ENCODE assay signal across 25 mouse cellular contexts in the genomic region with DNA sequence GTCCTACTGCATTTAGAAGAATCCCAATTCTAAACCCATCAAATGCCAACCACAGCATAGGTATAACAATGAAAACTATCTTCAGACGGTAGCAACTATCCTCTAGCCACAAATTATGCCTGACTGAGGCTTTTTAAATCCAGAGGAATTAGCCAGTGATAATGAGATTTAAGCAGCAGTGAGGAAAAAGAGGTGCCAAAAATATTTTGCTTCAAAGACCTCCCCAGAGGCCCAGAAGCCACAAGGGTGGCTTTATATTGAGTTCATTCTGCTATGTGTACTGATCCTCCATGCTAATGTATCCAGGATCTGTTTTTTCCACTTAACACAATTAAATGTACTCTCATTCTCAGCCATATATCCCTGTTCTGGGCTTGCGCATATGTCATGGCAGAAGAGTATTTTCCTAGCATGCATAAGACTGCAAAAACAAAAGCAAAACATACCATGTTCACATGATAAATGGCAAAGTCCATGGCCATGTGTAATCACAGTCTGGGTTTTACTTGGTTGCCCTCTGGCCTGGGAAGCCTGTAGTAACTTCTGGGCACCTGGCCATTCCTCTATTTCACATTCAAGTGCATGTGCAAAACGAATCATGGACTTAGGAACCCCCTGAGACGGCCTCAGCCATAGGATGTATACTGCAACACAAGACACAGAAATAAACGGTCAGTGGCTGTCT.
A peak's percentile ranks its signal among the peaks of the same experiment; 100 is the strongest.
DNase-seq lines count a peak whose midpoint lies in the region; ATAC-seq and TF ChIP-seq lines count a peak whose summit lies in the region.
"Had no signal": no experiment of that assay in that cellular context is flagged by ENCODE, and none has a peak within 500 bp of the region (broad histone marks: within the 10 kb centered on the region; RNA-seq: fewer than 3 reads in every experiment).

No protein-coding gene starts in this region.

- no peaks in the 10 kb centered on the region for H3K27me3 ChIP-seq in liver, embryonic 15.5 days
- H3K27me3 ChIP-seq in liver, embryonic 12.5 days (replicated peaks): no peaks in the 10 kb centered on the region
- no peaks in the 10 kb centered on the region for H3K27me3 ChIP-seq in Patski
- no peaks in the 10 kb centered on the region for H3K27me3 ChIP-seq in stomach, postnatal 0 days (ENCODE audit: control insufficient read depth, insufficient read depth, low read length)
- H3K27me3 ChIP-seq: embryonic facial prominence, embryonic 15.5 days; forebrain, embryonic 12.5 days; heart, embryonic 12.5 days had no signal

- POLR2A ChIA-PET in Patski (lab: Charles Lee): no interaction called here

- no peak overlapping the region for H3K4me2 ChIP-seq in liver, embryonic 15.5 days
- no peak overlapping the region for H3K4me2 ChIP-seq in liver, embryonic 12.5 days
- no peak overlapping the region for H3K4me2 ChIP-seq in stomach, postnatal 0 days (replicated peaks; ENCODE audit: low read depth)
- H3K4me2 ChIP-seq: embryonic facial prominence, embryonic 15.5 days; forebrain, embryonic 12.5 days; heart, embryonic 12.5 days had no signal

- peak; percentile 31; the same call in 1 of the 2 replicates for ATAC-seq in liver, embryonic 15.5 days (ENCODE audit: insufficient read depth)
- ATAC-seq in liver, embryonic 12.5 days: no peak
- ATAC-seq in Patski: peak; percentile 16
- no peak for ATAC-seq in stomach, postnatal 0 days (ENCODE audit: low FRiP score, low TSS enrichment)
- ATAC-seq: forebrain, postnatal 0 days had no signal

- in situ Hi-C loops in Patski (cut with MboI; ENCODE audit: low pct_unique_long_range_greater_than_20kb): loop anchor here (5.0 kb wide), 1 partner anchor 139 kb away; no protein-coding TSS in a partner anchor

- CTCF ChIA-PET in Patski (lab: Charles Lee): interaction anchor here (2.5 kb wide), 1 partner anchor 10 kb away, joined by 6 read pairs; no protein-coding TSS in a partner anchor

- no peak overlapping the region for H3K4me3 ChIP-seq in liver, embryonic 15.5 days (replicated peaks)
- H3K4me3 ChIP-seq in liver, embryonic 12.5 days: no peak overlapping the region
- no peak overlapping the region for H3K4me3 ChIP-seq in stomach, postnatal 0 days (ENCODE audit: low read depth, low read length)
- H3K4me3 ChIP-seq: embryonic facial prominence, embryonic 10.5 days; embryonic facial prominence, embryonic 15.5 days; forebrain, embryonic 12.5 days; heart, adult 2 months; heart, embryonic 12.5 days had no signal

- H3K9me3 ChIP-seq in liver, embryonic 15.5 days (replicated peaks): no peaks in the 10 kb centered on the region
- H3K9me3 ChIP-seq in liver, embryonic 12.5 days (replicated peaks): no peaks in the 10 kb centered on the region
- H3K9me3 ChIP-seq in stomach, postnatal 0 days (ENCODE audit: control insufficient read depth, low read length): no peaks in the 10 kb centered on the region
- H3K9me3 ChIP-seq: embryonic facial prominence, embryonic 10.5 days; embryonic facial prominence, embryonic 15.5 days; forebrain, embryonic 12.5 days; heart, embryonic 12.5 days had no signal

- TF ChIP-seq CTCF in Patski (IDR thresholded peaks at IDR 0.05): no peak
- TF ChIP-seq CTCF in stomach, postnatal 0 days (IDR thresholded peaks at IDR 0.05; ENCODE audit: low read depth): no peak

- WGBS in liver, embryonic 15.5 days (ENCODE audit: insufficient replicate concordance): 51% methylated on average over 5 of the region's 5 CpGs
- WGBS in liver, embryonic 12.5 days (ENCODE audit: insufficient replicate concordance): 55% methylated on average over 5 of the region's 5 CpGs
- 71% methylated on average over 5 of the region's 5 CpGs for WGBS in stomach, postnatal 0 days

- no peaks in the 10 kb centered on the region for H3K4me1 ChIP-seq in liver, embryonic 15.5 days (replicated peaks)
- H3K4me1 ChIP-seq in liver, embryonic 12.5 days: no peaks in the 10 kb centered on the region
- no peaks in the 10 kb centered on the region for H3K4me1 ChIP-seq in stomach, postnatal 0 days (replicated peaks; ENCODE audit: control insufficient read depth, insufficient read depth)
- H3K4me1 ChIP-seq: embryonic facial prominence, embryonic 15.5 days had no signal

- no peak overlapping the region for H3K9ac ChIP-seq in liver, embryonic 15.5 days
- H3K9ac ChIP-seq in liver, embryonic 12.5 days: no peak overlapping the region
- no peak overlapping the region for H3K9ac ChIP-seq in stomach, postnatal 0 days (ENCODE audit: low read length)
- H3K9ac ChIP-seq: embryonic facial prominence, embryonic 15.5 days; forebrain, embryonic 12.5 days; forebrain, postnatal 0 days; heart, embryonic 12.5 days had no signal

- DNase-seq in adrenal gland, postnatal 14 days: peak; percentile 14
- no peak for DNase-seq in adrenal gland, adult 8-10 months
- DNase-seq in 3T3-L1 (ENCODE audit: low read depth, low spot score) (peak; percentile 57), Patski (ENCODE audit: low read depth, low spot score) (peak; percentile 93)
- DNase-seq in spleen, postnatal 10 days (ENCODE audit: low spot score in 2 of 2): no peak
- no peak for DNase-seq in stomach, postnatal 0 days (ENCODE audit: low spot score)
- DNase-seq: cerebellum, adult 8-10 months; cerebellum, postnatal 25 days; forebrain, postnatal 0 days; heart, adult 2 months; heart, postnatal 4 days; kidney, adult 11 months; kidney, postnatal 25 days; left cerebral cortex, postnatal 4 days; lung, adult 2 months; lung, postnatal 10 days; spleen, adult 18-20 months; thymus, adult 2 months; thymus, postnatal 36 days had no signal

- TF ChIP-seq EP300 in stomach, postnatal 0 days (optimal IDR thresholded peaks at IDR 0.05): no peak

- H3K27ac ChIP-seq in liver, embryonic 15.5 days (replicated peaks): no peak overlapping the region
- H3K27ac ChIP-seq in liver, embryonic 12.5 days: no peak overlapping the region
- H3K27ac ChIP-seq in stomach, postnatal 0 days (replicated peaks): no peak overlapping the region
- H3K27ac ChIP-seq: embryonic facial prominence, embryonic 10.5 days; embryonic facial prominence, embryonic 15.5 days; forebrain, embryonic 12.5 days; heart, adult 2 months had no signal

- no peaks in the 10 kb centered on the region for H3K36me3 ChIP-seq in liver, embryonic 15.5 days (replicated peaks)
- H3K36me3 ChIP-seq in liver, embryonic 12.5 days: no peaks in the 10 kb centered on the region
- H3K36me3 ChIP-seq in stomach, postnatal 0 days (ENCODE audit: control insufficient read depth, insufficient read depth, low read length): no peaks in the 10 kb centered on the region
- H3K36me3 ChIP-seq: embryonic facial prominence, embryonic 10.5 days; embryonic facial prominence, embryonic 15.5 days; forebrain, embryonic 12.5 days; heart, embryonic 12.5 days had no signal

Comparison
In these comparisons a context has a peak if more than half of its experiments do, and no peak if none do; other contexts are left out.
1. DNase-seq: peak in adrenal gland, postnatal 14 days (single experiment), 3T3-L1 (single experiment) and Patski (single experiment); none in adrenal gland, adult 8-10 months (single experiment), spleen, postnatal 10 days (0 of 2) and stomach, postnatal 0 days (single experiment).
2. ATAC-seq: peak in liver, embryonic 15.5 days (single experiment) and Patski (single experiment); none in liver, embryonic 12.5 days (single experiment) and stomach, postnatal 0 days (single experiment).